Mouse (Mus musculus) liver (tissue): Measurements from ENCODE around the gene Mst1r.
A peak's percentile ranks its signal among the peaks of the same experiment; 100 is the strongest.

Source experiments
- DNase-seq: peaks from one replicate; pipeline ENCODE4 v3.0.0-alpha.2; 2020; ENCODE audit warnings: mixed read lengths

The Mst1r gene

DNA sequence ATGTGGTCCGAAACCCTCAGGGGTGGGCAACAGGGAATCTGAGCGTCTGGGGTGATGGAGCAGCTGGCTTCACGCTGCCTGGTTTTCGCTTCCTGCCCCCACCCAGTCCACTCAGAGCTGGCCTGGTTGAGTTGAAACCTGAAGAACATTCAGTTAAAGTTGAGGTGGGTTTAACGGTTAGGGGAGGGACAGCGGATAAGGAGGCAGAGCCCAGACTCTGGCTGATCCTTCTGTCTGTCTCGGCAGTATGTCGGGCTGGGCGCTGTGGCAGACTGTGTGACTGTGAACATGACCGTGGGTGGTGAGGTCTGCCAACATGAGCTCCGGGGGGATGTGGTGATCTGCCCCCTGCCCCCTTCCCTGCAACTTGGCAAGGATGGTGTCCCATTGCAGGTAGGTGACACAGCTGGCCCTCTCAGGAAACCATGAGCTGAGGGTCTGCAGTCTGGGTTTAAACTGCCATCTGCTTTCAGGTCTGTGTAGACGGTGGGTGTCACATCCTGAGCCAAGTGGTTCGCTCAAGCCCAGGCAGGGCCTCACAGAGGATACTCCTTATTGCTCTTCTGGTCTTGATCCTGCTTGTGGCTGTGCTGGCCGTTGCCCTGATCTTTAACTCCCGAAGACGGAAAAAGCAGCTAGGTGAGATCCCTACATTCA lies 8.2 kb downstream of the Mst1r start:
- no peak for DNase-seq

DNA sequence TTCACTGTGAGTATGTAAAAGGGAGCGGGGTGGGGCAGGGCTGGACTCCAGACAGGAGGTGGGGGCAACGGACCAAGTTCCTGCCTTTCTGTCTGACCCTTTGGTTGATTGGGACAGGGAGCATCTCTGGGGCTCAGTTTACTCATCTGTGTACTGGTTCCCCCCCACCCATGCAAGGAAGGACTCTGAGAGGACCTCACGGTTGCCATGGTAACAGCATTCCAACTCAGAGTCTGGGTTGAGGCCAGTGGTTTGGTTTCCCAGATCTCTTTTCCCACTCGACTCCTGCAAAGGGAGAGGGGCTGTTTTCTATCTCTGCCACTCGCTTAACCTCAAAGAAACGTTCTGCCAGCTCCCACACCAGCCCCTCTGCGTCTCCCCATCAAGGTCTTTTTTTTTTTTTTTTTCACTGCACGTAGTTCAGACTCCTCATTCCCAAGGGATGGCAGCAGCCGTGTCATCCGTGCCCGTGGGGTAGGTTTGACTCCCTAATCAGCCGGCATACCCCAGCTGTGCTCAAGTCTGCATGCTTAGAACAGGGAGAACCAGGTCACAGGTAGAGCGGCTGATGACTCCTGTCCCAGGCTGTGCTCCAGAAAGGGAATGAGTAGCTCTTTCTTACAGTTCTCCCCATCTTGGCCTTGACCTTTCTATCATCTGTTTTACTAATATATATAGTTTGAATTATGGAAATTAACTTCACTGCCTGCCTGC lies 11.4 kb downstream of the Mst1r start:
- DNase-seq, result no peak

DNA sequence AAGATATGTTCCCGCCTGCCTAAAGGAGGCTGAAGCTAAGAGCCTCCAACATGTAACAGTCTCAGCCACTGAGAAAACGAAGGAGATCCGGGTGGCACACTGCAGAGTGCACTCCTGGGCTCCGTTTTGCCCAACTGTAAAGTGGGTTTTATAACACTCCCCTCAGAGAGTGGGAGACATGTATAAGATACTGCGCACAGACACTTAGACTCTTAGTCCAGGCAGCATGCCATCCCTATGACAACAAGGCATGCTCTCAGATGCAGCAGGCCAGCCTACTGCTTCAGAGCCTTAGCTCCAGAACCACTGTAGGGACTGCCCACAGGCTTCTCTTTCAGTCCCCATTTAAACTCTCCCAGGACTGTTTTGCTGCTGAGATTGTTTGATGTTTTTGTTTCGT lies 12.2 kb downstream of the Mst1r start:
- DNase-seq, result no peak

DNA sequence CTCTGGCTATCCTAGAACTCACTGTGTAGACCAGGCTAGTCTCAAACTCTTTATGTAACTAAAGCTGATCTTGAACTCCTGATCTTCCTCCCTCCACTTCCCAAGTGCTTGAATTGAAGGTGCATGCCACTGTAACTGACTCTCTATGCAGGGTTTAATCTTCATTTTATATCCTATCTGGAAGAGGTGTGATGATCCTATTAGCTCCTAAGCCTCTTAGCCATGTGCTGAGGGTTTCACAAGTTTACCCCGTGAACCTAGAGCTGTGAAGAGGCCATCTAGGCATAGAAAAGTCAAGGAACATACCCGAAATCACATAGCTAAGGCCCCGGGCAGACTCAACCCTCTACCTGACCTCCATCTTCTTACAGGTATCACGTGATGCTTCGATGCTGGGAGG lies 12.8 kb downstream of the Mst1r start:
- no peak for DNase-seq

DNA sequence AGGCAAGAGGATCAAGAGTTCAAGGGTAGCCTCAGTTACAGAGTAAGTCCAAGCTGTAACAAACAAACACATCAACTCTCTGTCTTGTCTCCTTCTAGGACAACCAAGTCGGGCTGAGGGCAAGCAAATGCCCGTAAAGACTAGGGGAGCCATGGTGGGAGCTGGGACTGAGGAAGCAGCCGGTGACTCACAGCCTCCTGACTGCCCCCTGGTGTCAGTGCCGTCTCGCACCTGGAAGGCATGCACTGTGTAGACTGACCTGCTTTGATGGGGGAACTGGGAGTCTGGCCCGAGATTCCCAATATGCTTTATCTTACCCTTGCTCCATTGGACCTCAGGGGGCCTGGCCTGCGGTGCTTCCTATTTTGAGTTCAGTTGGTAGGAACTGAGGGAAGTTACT lies 16.3 kb downstream of the Mst1r start:
- DNase-seq, result peak; percentile 56

DNA sequence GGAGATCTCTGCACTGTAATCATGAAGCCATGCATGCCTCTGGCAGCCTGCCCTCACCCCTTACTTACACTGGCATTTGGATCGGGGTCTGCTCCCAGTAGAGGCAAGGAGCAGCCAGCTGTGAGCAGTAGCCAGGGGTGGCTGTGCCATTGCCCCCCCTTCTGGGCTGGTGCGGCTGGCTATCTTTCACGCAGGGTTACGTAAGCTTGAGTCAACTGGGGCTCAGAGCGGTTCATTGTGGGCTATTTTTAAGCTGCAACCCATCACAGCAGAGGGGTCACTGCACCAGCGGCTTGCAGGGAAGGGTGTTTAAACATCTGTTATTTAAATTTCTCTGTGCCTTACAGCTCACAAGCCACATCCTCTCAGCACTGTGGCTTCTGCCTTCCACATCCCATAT lies 17.3 kb downstream of the Mst1r start:
- DNase-seq, result peak; percentile 38

DNA sequence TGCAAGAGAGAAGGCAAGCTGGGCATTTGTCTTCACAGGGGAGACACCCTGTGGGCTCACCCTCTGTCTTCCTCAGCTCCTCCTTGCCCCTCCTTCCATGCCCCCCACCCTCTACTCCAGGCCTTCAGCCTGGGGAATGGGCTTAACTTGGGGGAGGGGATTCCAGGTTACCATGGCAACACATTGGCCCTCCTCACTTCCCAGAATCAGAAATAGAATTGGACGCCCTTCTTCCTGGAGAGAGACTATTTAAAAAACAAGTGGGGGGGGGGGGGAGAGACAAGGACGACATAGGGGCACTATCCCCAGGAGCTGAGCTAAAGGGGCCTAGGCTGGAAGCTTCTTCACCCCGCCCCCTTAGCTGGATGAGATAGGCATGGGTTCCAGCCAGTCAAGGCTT lies 18.6 kb downstream of the Mst1r start:
- DNase-seq, result no peak

DNA sequence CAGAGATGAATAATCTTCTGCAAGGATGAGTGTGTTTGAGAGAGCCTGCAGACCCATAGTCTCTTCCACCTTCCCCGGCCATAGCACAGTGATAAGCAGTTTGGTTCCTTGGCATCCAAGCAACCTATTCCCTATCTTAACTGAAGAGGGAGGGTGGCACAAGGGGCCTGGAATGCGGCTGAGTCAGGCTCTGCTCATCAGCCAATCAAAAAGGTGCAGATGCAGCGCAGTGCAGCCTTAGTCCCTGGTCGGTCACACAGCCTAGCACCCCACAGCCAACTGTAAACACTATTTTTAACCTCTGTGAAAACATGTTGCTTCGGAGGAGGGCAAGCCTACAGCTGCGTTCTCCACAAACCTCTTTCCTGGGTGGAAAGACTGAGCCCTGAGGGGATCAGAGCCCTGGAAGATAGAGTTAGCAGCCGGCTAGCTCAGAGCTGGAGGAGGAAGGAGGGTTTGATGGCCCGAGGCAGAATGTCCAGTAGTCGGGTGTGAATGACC lies 20.3 kb downstream of the Mst1r start:
- DNase-seq, result no peak

DNA sequence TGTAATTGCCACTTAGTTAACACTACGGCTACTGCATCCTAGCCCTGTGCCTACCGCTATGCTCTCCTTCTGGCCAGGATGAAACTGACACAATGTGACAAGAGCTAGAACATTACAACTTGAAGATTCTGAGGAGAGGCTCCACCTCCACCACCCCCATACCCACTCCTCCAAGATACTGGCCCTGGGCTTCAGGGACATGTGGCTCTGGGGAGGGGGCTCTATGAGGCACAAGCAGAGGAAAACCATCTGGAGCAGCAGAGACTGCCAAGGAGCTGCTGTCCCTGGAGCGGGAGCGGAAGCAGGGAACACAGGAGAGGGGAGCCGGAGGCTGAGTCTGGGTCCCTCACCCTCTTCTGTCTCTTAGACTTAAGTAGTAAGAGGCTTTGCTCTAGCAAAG lies 21.1 kb downstream of the Mst1r start:
- DNase-seq, result no peak

DNA sequence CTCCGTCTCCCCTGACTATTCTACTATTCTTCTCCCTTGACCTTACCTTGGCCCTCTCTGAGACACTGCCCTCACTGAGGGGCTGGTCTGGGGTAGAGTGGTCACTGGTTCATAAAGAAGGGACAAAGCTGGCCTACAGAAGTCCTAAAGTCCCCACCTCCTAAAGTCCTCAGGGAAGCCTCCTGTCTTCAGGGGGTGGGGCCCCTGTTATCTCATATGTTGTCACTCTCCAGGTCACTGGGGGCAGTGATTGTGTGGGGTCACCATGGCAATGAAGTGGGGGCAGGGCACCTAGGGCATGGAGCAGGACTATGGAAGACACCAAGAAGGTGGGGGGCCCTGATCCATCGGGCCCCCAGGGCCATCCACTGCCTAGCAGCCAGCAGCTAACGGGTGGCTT lies 21.5 kb downstream of the Mst1r start, which contains the start of gene Actl11:
TSS of gene Actl11 (plus strand) at position 301 of the 400 bp plus-strand sequence.
- DNase-seq, result no peak

DNA sequence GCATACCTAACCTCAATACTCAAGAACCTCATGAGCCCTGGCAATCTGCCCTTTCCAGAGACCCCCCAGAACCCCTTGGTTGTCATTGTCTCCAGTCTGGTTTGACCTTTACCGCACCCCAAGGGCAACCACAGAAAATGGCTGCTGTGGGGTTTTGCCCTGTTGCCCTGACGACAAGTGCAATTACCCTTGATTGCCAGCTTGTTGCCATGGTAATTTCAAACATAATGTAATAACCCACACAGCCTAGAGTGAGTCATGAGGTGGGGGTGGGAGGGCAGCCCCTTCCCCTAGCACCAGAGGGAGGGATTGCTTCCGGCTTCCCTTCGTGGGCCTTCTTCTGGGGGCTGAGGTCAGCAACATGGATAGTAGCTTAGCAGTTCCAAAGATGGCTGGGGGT lies 25.5 kb downstream of the Mst1r start:
- no peak for DNase-seq

DNA sequence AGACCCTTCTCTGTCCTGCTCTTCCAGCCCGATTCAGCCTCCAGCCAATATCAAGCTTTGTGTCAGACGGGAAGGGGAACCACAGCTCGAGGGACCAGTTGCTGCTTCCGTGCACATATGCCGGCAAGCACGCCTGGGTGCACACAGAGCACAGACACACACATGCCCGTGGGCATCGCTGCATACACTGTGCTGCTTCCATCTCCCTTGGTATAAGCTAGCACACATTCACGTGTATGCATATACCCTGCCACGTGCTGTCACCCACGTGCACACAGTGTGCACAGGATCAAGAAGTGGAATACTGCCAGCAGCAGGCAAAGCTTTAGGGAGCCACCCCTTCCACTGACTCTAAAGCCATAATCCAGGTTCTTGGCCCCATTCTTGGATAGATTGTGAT lies 27.5 kb downstream of the Mst1r start:
- DNase-seq, result no peak

DNA sequence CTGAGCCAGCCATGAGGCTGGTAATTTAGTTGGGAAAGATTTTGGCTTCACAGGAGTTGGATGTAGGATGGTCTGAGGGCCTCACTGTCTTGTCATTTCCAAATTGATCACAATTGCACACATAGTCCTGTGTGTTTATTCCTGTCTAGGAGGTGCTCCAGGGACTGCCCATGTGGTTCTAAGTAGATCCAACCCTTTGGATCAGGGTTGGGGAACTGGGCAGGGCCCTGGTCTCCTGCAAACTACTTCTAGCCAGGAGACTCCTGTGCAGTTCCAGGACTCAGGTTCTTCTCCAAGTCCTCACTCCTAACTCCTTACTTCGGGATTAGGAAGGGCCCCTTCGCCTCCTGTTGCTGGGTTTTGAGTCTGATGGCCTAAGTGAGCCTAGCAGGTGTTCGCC lies 28.7 kb downstream of the Mst1r start, which contains the start of gene Camkv:
TSS of gene Camkv (plus strand) at position 301 of the 400 bp plus-strand sequence.
- DNase-seq, result no peak

DNA sequence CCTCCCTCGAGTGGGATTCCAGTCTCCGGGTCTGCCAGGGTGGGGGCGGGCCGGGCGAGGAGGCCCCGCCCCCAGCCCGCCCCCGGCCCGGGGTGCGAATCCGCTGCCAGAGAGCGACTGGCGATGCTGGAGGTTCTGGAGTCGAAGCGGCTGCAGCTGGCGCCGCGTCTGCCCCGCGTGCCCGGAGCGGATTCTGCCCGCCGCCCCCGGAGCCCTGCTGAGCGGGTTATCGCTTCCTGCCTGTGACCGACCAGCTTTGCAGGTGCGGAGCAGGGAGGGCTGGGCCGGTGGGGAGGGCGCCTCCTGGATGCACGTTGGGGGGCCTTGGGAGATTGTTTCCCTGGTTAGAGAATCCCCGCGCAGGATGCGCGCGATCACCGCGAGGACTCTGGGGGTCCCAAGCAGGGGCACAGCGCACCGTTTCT lies 29.1 kb downstream of the Mst1r start:
- DNase-seq, result no peak

DNA sequence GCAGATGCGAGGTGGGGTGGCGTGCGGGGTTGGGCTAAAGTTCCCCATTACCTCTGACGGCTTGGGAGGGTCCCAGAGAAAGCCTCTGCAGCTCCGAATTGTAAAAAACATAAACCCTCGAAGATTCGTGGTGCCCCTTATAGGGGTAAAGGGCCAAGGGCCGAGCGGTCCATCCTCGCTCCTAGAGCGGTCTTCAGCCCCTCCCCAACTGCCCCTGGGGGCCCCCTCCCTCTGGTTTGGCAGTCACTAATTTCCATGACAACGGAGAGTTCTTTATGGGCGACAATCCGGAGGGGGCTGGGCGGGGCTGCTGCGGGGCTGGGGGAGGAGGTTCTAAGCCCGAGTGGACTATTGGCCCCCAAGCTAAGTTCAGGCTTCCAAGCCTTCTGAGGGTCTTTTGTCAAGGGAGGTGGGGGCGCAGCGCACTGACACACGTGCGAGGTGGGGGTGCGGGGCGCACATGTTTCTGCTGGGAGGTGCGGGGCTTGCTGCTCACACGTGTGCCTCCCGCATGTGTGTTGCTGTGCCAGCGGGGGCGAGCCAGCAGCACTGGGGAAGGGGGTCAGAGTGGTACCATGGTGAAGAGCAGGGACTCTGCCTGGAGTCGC lies 29.6 kb downstream of the Mst1r start:
- DNase-seq, result no peak

DNA sequence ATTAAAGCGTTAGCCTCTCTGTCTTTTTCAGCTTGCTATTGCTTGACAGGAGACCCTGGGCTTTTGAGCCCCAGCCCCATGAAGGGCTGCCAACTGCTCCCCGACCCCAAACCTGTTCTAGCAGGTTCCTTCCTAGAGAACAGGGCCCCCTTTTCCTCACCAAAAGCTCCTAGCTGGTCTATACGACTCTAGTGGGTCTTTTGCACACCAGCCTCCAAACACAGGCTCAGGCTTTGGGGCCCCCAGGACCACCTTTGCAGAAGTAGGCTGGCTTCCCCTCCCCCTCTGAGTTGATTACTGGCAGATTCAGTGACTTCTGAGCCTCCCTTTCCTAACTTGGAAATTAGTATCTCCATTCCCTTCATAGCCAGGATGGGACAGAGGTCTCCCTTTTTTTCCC lies 30.2 kb downstream of the Mst1r start:
- DNase-seq, result no peak

DNA sequence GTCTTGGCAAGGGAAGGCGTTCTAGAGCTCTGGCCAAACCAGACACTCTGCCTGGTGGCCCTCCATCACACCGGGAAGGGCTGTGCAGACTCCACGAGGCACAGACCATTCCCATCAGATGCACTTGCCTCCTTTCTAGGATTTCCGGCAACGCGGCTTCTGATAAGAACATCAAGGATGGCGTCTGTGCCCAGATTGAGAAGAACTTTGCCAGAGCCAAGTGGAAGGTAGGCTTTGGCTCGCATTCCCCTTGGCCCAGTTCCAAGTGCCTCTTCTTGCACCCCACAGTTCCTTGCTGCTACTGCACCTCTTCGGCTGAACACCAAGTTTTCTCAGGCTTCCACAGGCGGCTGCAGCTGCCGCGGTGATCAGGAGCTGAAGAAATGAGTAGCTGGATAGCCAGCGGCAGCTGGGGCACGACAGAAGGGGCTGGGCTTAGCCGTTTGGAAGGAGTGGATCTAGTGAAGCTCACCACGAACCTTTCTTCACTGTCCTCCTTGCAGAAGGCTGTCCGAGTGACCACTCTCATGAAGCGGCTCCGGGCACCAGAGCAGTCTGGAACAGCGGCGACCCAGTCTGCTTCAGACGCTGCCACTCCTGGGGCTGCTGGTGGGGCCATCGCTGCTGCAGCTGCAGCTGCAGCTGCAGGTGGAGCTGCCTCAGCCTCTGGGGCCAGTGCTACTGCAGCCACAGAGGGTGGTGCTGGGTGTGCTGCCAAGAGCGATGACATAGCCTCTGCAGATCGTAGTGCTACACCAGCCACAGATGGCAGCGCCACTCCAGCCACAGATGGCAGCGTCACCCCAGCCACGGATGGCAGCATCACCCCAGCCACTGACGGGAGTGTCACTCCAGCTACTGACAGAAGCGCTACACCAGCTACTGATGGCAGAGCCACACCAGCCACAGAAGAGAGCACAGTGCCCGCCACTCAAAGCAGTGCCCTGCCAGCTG lies 40.8 kb downstream of the Mst1r start:
- no peak for DNase-seq

DNA sequence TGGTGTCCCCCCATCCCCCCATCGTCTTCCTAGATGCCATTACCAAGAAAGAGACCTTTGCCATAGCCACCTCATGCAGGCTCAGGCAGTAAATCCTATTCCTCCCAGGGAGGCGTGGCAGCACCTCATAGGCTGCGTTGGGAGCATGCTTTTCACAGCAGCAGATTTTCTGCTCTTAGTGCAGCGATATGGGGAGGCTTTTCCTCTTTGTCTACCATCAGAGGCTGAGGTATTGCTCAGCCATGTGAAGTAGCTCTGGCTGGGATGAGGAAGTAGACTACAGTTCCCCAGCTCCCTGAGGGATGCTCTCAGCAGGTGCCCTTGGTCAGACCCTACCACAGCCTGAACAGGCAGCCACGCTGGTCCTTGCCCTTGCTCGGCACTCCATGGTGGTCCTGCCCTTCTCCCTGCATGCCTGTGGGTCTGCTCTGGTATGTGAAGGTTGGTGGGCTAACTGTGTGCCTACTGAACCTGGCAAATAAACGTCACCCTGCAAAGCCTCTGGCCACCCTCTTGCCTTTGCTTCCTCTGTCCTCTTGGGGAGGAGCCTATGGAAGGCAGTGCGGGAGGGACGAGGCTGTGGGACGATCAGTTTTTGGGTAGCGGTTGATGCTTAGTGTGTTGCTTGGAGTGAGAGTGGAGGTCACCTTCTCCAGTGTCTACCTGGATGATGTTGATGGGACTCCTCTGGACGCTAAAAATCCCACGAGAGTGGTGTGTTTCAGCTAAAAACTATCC lies 42.7 kb downstream of the Mst1r start:
- DNase-seq, result no peak

DNA sequence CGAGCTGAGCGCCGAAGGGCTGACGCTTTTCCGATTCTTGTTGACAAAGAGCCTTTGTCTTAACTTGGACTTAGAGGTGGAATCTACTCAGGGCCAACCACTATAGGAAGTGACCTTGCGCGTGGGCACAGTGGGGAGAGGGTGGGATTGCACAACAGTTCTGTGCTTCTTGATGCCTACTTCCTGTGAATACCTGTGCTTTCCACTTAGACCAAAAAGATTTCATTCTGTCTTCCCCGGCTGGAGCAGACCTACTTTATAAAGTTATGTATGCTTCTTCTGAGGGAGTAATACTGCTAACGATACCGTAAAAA lies 43.2 kb downstream of the Mst1r start, which contains the start of gene Traip:
TSS of gene Traip (plus strand) at position 215 of the 314 bp plus-strand sequence.
- no peak for DNase-seq

DNA sequence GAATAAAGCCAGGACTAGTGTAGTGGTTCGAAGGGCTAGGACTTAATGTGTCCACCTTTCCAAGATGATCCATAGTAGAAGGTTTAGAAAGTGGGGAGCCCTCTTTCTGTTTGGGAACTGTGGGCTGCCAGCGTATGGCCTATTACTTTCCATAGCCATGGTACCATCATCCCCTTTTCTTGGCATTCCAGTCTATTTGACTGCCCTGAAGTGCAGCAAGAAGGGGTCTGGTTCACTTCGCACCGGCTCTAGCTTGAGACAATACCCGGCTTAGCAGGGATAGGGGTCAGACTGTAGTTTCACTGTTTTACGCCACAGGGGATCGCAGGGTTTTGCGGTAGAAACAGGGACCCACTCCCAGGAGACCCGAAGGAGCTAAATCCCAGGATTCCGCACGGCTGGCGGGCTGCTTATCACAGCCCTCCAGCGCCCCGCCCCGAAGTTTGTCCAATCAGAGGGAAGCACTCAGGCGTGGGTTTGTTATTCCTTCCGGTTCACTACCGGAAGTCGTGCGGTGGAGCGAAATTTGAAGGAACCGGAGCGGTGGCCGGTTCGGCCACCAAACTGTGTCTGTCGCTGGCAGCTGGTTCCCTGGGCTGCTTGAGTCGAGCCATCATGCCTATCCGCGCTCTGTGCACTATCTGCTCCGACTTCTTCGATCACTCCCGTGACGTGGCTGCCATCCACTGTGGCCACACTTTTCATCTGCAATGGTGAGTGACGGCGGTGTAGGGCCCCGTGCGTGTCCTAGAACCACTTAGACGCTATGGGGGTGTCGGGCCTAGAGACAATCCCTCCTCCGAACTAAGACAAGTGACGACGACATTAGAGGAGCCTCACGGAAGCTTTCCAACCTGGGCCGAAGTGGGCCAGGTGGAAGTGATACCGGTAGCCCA lies 44.0 kb downstream of the Mst1r start:
- DNase-seq, result peak; percentile 92
